Mouse (Mus musculus) thymus, postnatal 0 days (tissue): ENCODE measurements at regions not wholly inside any gene's neighbourhood (a gene's known extent, or its start where the extent isn't known, plus 50 kb on each side); places are given as distances from the start of the nearest gene placed in this dataset.

Experiments
- DNase-seq: peaks from one replicate; pipeline ENCODE4 v3.0.0-alpha.2; 2015; ENCODE audit warnings: low spot score

- DNase-seq = peak; percentile 68
These were observed 50.3 kb upstream of the Armc2 start for GRCm38 (mm10) chr10:42068497-42068896.
